Mouse (Mus musculus) adipocyte (in vitro differentiated cells): ENCODE data around the gene Olfr472.
"Not testable (repeated sequence)": the region's sequence is repeated elsewhere in the genome, so short reads cannot be mapped to it uniquely, and the experiment has no call there.

ENCODE experiments used
- DNase-seq: peaks from one replicate; pipeline ENCODE4 v3.0.0-alpha.2; 2016; ENCODE audit warnings: low spot score

Gene Olfr472

GRCm38 (mm10) chr7:107897602-107898001 lies at the start of gene Olfr472:
Gene Olfr472, plus strand, starts transcription at chr7:107897902.
- DNase-seq: no peak

DNA sequence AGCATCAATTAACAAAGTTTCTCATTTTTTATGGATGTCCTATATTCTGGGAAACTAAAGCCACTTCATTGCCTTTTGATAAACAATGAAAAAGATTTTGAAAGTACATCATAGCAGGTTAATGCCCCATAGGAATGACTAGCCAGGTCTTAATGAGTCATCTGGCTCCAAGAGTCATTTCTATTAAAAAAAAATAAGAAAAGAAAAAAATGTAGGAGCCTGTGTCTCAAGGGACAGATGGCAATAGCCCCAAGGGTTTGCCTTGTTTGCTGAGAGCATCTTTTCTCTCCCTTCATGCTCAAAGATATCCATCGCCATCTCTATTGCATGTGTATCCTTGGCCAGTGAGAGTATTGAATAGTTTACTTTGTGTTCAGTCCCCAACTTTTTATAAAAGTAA lies 32.4 kb downstream of the Olfr472 start, which contains the start of gene Olfr473:
Olfr473 (plus strand) TSS at position 301 of the 400 bp plus-strand sequence.
- no peak for DNase-seq

DNA sequence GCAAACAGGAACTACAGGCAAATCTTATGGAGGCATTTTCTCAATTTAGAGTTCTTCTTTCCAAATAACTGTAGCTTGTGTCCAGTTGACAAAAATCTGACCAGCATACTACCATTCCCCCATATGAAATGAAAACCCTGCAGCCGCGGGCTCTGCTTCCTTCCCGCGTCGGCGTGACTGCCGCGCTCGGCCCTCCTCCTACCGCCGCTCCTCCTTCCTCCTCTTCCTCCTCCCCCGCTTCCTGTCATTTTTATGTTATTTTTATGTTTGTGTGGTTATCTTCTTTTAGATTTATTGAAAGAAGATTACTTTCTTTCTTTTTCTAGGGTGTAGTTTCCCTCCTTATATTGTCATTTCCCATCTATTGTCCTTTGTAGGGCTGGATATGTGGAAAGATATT lies 54.8 kb downstream of the Olfr472 start:
- not testable (repeated sequence) for DNase-seq

- DNase-seq: no peak
These were observed 56.6 kb downstream of the Olfr472 start, which contains the start of gene Olfr474 for GRCm38 (mm10) chr7:107954343-107954742. Gene Olfr474, plus strand, starts transcription at chr7:107954643.
